Mouse (Mus musculus): ENCODE data around the gene Olfr780.

DNA sequence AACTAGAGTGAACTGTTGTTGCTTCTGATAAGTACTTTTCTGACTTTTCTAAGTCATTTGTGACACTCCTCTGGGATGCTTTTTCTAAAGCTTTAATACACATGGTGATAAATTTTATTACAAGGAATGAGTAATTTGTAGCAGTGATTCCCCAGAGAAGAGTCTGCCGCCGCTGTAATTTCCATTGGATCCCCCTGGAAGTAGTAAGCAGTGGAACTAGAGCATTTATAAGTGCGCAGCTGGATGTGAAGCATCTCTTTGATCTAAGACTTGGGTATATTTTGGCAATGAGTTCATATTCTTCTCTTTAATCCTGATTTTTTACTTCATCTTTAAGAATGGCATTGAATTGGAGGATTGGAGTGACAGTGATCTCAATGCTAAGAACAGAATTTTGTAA, 30.6 kb downstream of the Olfr780 start, which contains the start of gene Olfr782:
- no peak for TF ChIP-seq EP300 (IDR thresholded peaks at IDR 0.05; ENCODE audit: insufficient read depth, low read depth, low read length)
- TF ChIP-seq CTCF (IDR thresholded peaks at IDR 0.05; ENCODE audit: low read depth, low read length), result no peak
